Mouse (Mus musculus): ENCODE measurements around the gene Frmd8.

The Frmd8 gene

DNA sequence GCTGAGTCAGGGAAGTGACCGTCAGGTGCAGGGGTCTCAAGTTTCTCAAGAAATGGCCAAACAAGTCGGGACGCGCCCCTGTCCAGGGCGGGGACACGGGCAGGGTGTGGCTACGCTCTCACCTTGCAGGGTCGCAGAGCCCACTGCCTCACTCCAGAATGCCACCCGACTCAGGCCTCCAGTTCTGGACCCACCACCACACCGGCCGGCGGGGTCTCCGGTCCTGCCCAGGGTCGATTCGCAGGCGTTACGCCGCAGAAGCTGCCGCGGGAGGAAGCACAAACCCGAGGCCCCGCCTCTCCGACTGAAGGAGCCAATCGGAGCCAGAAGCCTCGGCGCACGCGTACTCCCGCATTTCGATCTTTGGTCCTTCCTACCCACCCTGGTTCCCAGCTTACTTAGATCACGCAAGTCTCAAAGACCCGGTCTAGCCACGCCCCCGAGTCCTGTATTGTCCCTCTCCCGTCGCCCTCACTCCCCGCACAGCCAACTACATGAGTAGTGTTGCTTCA lies at the start of gene Frmd8:
Gene Frmd8, minus strand, starts transcription at position 306 of the 512 bp plus-strand sequence.
- DNase-seq (ENCODE audit: low read depth, low spot score), result peak; percentile 92

DNA sequence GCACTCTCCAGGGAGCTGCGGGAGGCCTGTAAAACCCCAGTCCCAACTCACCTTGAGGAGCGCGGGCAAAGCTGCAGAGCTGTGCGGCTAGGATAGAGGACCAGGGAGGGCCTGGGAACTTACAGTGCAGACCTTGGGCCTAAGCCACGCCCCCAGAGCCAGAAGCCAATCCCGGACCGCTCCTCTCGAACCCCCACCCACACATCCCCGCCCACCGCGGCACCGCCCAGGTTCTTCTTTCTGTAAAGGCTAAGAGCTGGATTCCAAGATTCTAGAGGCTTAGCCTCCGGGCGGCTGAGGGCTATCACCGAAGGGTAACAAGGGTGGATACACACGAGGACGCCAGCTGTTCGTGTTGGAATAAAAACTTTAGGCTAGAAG lies 49.6 kb upstream of the Frmd8 start, which contains the start of gene Cdc42ep2:
Gene Cdc42ep2, minus strand, starts transcription at position 104 of the 381 bp plus-strand sequence.
- peak; percentile 96 for DNase-seq (ENCODE audit: low read depth, low spot score)

DNA sequence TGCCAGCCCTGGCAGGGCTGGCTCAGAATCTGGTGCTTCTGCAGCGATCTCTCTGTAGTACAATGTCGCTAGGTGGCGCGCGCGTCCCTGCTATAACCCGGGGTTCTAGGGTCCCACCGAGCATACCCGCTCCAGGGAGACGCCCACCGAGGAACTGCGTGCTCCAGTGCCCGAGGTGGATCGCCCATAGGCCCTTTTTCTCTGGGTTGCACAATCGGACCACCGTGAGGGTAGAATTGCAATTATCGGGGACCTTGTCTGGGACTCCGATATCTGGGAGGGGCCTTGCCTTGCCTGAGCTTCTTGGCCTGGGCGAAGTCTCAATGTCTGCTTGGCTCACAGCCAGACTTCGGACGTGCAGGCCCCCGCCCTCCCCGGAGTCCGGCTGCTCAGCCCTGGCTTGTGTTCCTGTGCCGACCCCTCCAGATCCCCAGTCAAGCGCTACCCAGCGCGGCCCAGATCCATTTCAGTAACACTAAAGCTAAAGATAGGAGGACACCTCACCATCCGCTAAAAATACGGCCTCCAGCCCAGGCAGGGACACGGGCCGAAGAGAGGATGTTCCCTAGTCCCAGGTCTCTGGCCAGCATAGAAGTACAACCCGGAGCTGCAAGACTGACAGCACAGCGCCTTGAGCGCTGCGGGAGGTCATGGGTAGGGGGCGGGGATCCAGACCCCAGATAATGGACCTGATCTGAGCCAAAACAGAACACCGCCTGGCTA lies 49.1 kb upstream of the Frmd8 start:
- DNase-seq (ENCODE audit: low read depth, low spot score), result peak; percentile 90

DNA sequence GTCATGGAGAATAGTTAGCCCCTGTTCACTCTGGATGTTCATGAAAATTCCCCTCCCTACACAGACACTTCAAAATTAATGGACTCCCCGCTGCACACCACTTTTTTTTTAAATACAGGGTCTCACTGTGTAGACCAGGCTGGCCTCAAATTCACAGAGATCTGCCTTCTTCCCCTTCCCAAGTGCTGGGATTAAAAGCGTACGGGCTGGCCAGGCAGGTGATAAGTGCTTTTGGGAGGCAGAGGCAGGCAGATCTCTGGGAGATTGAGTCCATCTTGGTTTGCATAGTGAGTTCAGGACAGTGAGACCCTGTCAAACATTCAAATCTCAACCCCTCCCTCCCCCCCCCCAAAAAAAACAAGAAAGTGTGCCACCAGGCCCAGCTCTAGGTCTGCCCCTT lies 47.9 kb upstream of the Frmd8 start:
- DNase-seq (ENCODE audit: low read depth, low spot score), result no peak

- peak; percentile 76 for DNase-seq (ENCODE audit: low read depth, low spot score)
Measured at GRCm38 (mm10) chr19:5922119-5922942, 47.3 kb upstream of the Frmd8 start.

- DNase-seq (ENCODE audit: low read depth, low spot score), result no peak
Measured at GRCm38 (mm10) chr19:5921715-5922114, 46.6 kb upstream of the Frmd8 start.

DNA sequence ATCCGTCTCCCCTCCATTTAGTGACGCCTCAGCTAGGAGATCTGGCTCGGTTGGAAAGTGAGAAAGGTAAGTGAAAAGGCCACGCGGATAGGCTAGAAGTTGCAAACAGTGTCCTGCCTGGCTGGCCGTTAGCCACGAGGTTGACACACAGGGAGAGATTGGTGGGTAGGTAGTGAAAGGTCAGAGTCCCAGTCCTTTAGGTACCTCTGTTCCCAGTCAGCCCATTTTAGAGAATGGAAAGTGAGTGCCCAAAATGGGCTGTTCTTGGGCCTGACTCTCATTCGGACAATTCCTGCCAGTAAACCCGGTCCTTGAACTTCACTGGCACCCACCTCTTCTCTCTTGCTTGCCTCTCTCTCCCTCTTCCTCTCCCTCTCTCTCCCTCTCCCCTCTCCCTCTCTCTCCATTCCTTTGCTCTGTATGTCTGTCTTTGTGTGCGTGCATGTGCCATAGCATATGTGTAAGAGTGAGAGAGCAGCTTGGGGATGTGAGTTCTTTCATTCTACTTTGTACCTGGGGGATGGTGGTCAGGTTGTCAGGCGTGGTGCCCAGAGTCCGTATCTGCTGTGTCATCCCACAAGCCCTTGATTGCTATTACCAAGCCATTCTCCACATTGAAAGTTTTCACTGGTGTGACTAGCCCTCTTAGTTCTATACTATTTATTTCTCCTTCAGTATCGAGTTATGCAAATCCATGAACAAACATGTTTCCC lies 38.1 kb upstream of the Frmd8 start, which contains the start of gene Dpf2:
Gene Dpf2, minus strand, starts transcription at position 4 of the 713 bp plus-strand sequence.
- peak; percentile 28 for DNase-seq (ENCODE audit: low read depth, low spot score)

GRCm38 (mm10) chr19:5912103-5913006 lies 37.3 kb upstream of the Frmd8 start:
- peak; percentile 100 for DNase-seq (ENCODE audit: low read depth, low spot score)

- DNase-seq (ENCODE audit: low read depth, low spot score), result no peak
Measured at GRCm38 (mm10) chr19:5911430-5912102, 36.5 kb upstream of the Frmd8 start.

DNA sequence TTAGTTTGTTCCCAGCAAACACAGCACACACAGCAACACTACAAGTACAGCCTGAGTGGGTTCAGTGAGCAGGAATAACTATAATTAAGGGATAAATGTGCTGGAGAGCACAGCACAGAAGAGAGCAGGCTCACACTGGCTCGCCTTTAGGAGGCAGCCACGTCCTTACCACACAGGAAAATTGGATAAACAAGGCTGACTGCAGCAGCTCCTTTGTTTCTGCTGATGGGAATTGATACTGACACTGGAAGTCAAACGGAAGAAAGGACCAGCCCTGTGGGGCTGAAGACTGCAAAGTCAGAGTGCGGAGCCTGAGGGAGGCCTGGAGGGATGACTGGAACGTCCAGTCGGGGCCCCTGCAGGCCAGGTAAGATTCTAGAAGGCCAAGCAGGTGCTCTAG lies 35.1 kb upstream of the Frmd8 start:
- no peak for DNase-seq (ENCODE audit: low read depth, low spot score)

GRCm38 (mm10) chr19:5907275-5907674 lies 32.2 kb upstream of the Frmd8 start:
- DNase-seq (ENCODE audit: low read depth, low spot score), result no peak

- DNase-seq (ENCODE audit: low read depth, low spot score), result peak; percentile 83
Measured at GRCm38 (mm10) chr19:5894002-5894678, 19.1 kb upstream of the Frmd8 start, which contains the start of gene Tigd3. TSS of gene Tigd3 (minus strand) at chr19:5894149.

- DNase-seq (ENCODE audit: low read depth, low spot score), result no peak
Measured at GRCm38 (mm10) chr19:5893282-5894001, 18.4 kb upstream of the Frmd8 start.

- no peak for DNase-seq (ENCODE audit: low read depth, low spot score)
Measured at GRCm38 (mm10) chr19:5892735-5893134, 17.7 kb upstream of the Frmd8 start.

DNA sequence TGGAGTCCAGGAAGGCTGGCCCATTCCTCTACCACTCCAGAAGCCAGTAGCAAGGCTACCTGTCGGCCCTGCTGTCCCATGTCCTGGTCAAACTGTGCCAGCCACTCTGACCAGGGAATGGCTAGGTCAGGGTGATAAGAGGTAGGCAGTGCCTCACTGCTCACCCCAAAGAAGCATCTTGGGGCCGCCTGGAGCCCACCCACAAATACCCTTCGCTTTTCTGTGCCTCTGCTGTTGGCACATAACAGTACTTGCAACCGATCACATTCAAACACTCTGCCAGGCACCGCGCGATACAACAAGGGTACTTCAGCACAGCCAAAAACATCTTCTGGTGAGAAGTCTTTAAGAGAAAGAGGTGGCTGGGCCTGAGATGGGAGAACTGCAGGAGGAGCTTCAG lies 17.2 kb upstream of the Frmd8 start:
- no peak for DNase-seq (ENCODE audit: low read depth, low spot score)

DNA sequence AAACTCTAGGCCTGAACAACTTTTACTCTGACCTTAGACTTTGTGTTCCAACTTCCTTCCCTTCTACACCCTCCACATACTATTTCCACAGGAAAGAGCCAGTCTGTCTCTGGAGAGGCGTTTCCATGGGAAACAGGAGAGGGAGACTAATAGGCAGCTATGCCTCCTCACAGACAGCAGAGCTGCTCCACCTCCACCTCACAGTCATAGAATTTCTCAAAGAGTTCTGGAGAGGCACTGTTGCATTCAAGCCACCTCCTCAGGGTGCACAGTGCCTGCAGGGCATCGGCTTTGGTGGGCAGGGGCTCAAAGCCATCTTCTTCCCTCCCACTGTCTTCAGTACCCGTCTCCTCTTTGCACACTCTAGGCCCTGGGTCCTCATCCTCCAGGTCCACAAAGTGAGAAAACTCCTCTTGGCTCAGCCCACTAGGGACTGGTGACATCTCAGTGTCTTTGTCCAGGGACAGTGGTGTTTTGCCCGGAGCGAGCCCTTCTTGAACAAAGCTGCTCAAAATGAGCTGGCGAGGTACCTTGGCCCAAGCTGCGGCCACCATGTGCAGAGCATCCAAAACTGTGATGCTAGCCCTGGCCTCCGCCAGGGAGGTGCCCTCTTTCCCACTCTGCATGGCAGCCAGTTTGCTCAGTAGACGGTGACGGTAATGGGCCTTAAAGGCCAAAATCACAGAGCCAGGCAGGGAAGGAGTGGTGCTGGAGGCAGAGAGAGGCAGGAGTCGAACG lies 16.6 kb upstream of the Frmd8 start:
- no peak for DNase-seq (ENCODE audit: low read depth, low spot score)

- DNase-seq (ENCODE audit: low read depth, low spot score), result no peak
Measured at GRCm38 (mm10) chr19:5889211-5889610, 14.1 kb upstream of the Frmd8 start.

GRCm38 (mm10) chr19:5887234-5887815 lies 12.3 kb upstream of the Frmd8 start:
- DNase-seq (ENCODE audit: low read depth, low spot score), result no peak
